Mouse (Mus musculus): ENCODE data around the gene Polr3gl.

DNA sequence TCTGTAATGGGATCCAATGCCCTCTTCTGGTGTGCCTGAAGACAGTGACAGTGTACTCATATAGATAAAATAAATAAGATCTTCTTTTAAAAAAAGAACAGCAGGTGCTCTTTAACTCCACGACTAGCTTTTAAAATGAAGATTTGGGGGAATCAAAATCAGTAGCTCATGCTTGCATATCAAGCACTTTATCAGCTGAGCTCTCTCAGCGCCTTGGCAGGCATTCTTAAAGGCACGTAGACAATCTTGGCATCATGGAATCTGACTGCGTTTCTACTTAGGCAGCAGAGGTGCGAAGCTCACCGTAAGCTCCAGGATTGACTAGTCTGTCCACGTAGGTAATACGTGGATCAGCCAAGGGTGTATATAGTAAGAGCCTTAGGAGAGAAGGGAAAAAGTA, 51.4 kb downstream of the Polr3gl start:
- TF ChIP-seq ZC3H11A (IDR thresholded peaks at IDR 0.05; ENCODE audit: borderline replicate concordance, low read depth, low read length), result no peak
- TF ChIP-seq MAFK (IDR thresholded peaks at IDR 0.05; ENCODE audit: insufficient read depth, low read depth, low read length), result no peak
- TF ChIP-seq CHD2 (IDR thresholded peaks at IDR 0.05; ENCODE audit: low read depth, low read length), result no peak

All from ES-E14 (cell line).